Mouse (Mus musculus) E14TG2a.4 (cell line): Measurements from ENCODE around the gene Alpk1.

ENCODE experiments used
- H3K27me3 ChIP-seq: 2 replicates; pipeline ENCODE4 v1.6.1; 2014; ENCODE audit warnings: low read length, control low read depth; ENCODE audit not compliant: insufficient read depth
- H3K36me3 ChIP-seq: 2 replicates; pipeline ENCODE4 v1.6.1; 2014; ENCODE audit warnings: low read length, control low read depth; ENCODE audit not compliant: insufficient read depth
- H3K4me1 ChIP-seq: replicated peaks from 2 replicates; pipeline ENCODE4 v1.6.1; 2014; ENCODE audit warnings: low read depth, low read length, control low read depth
- H3K4me3 ChIP-seq: replicated peaks from 2 replicates; pipeline ENCODE4 v1.5.1; 2014; ENCODE audit warnings: mild to moderate bottlenecking, low read length
- H3K9me3 ChIP-seq: 2 replicates; pipeline ENCODE4 v1.6.1; 2014; ENCODE audit warnings: low read length, control low read depth
- CTCF ChIP-seq: conservative IDR thresholded peaks from 2 replicates; pipeline ENCODE4 v1.5.1; 2014; ENCODE audit warnings: low read length
- NANOG ChIP-seq: IDR thresholded peaks from 2 replicates; pipeline ENCODE4 v1.6.1; 2014; ENCODE audit warnings: borderline replicate concordance, low read length, mixed read lengths
- POU5F1 ChIP-seq: IDR thresholded peaks from 2 replicates; pipeline ENCODE4 v1.6.1; 2014; ENCODE audit warnings: low read length, borderline replicate concordance

Alpk1 gene

DNA sequence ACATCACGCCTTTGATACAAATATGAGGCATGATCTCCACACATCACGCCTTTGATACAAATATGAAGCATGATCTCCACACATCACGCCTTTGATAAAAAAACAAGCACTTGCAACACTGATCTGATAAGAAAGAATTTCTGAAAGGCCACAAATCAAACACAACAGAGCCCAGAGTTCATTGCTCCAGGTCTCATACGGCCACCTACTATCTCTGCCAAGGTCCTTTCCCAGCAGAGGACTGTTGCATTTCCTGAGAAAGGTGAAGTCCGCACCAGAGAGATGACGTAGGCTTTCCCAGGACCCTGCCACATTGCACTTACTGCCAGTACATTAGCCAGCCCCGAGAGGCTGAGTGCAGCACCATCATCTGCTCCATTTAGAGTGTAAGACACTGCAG lies 28.8 kb upstream of the Alpk1 start:
- Histone ChIP-seq H3K27me3 (no peaks in the 10 kb centered on the region), H3K9me3 (no peaks in the 10 kb centered on the region), H3K4me1 (peaks cover 6% of the 10 kb centered on the region), H3K4me3 (no peak overlapping the region), H3K36me3 (peaks cover 72% of the 10 kb centered on the region)
- TF ChIP-seq NANOG (no peak), CTCF (no peak), POU5F1 (no peak)

DNA sequence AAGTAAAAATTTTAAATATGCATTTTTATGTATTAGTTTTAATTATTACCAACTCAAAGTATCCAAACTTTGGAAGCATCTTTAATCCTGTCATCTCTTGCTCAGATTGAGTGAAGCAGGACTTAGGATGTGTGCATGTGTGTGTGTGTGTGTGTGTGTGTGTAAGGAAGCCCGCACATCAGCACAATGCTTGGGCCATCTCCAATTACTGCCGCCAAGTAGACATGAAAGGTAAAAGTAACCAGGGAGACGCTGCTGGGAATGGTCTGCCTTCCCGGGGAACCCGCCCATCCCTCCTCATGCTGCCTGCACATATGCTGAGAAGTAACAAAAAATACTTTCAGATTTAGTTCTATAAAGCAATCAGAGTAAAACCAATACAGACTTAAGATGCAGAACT lies 27.5 kb upstream of the Alpk1 start:
- Histone ChIP-seq H3K9me3 (no peaks in the 10 kb centered on the region), H3K27me3 (no peaks in the 10 kb centered on the region), H3K4me1 (peaks cover 6% of the 10 kb centered on the region), H3K36me3 (peaks cover 61% of the 10 kb centered on the region), H3K4me3 (no peak overlapping the region)
- TF ChIP-seq POU5F1, result no peak
- no peak for TF ChIP-seq CTCF
- TF ChIP-seq NANOG, result no peak

DNA sequence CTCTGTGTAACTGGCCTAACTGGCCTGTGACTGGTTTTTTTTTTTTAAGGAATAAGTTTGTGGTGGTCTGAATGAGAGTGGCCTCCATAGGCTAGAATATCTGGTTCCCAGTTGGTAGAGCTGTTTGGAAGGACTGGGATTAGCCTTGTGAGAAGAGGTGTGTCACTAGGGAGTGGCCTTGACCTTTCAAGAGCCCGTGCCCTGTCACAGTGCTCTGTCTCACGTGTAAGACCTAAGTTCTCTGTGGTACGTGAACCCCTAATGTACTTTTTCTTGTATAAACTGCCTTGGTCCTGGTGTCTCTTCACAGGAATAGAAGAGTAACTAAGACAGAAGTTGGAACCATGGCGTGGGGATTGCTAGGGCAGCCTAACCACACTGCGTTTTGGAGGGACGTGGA lies 25.7 kb upstream of the Alpk1 start:
- TF ChIP-seq CTCF, result no peak
- TF ChIP-seq POU5F1, result no peak
- TF ChIP-seq NANOG, result no peak
- peaks cover 6% of the 10 kb centered on the region for H3K4me1 ChIP-seq
- H3K4me3 ChIP-seq, result no peak overlapping the region
- H3K9me3 ChIP-seq, result no peaks in the 10 kb centered on the region
- H3K27me3 ChIP-seq, result no peaks in the 10 kb centered on the region
- peaks cover 44% of the 10 kb centered on the region for H3K36me3 ChIP-seq

DNA sequence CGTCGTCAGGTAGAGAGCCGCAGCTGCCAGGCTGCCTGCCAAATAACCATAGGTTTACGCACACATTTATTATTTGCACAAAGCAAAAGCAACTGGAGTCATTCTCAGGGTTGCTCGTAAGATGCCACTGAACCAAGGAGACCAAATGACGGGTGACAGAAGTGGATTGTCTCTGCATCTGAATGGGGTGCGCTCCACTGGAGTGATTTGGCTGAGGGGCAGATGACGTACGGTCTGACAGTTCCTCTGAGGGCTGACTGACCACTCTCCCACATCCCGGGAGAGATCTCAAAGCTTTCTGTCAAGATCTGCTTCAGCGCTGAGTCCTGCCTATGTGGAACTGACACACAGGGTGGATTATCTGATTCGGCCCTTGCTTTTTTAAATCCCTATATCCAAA lies 24.7 kb upstream of the Alpk1 start:
- H3K9me3 ChIP-seq, result no peaks in the 10 kb centered on the region
- peaks cover 36% of the 10 kb centered on the region for H3K36me3 ChIP-seq
- no peak overlapping the region for H3K4me3 ChIP-seq
- H3K27me3 ChIP-seq, result no peaks in the 10 kb centered on the region
- TF ChIP-seq NANOG, result no peak
- TF ChIP-seq CTCF, result no peak
- TF ChIP-seq POU5F1, result no peak
- peaks cover 6% of the 10 kb centered on the region for H3K4me1 ChIP-seq

DNA sequence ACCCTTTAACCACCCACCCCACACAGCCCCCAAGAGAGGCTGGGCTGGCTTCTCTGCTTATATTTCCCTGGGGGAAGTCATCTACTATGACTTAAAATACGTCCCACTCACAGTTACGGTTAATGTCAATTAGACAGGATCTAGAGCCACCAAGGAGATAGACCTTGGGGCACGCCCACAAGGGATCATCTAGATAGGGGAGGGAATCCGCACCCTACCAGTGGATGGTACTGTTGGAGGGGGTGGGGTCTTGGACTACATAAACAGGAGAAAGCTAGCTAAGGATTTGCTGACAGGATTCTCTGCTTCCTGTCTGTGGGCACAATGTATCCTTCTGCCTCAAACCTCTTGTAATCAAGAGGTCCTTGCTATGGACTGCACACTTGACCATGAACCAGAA lies 24.1 kb upstream of the Alpk1 start:
- no peak for TF ChIP-seq POU5F1
- TF ChIP-seq NANOG, result no peak
- no peak for TF ChIP-seq CTCF
- no peaks in the 10 kb centered on the region for H3K27me3 ChIP-seq
- H3K4me3 ChIP-seq, result no peak overlapping the region
- H3K36me3 ChIP-seq, result peaks cover 30% of the 10 kb centered on the region
- H3K9me3 ChIP-seq, result no peaks in the 10 kb centered on the region
- peaks cover 6% of the 10 kb centered on the region for H3K4me1 ChIP-seq

DNA sequence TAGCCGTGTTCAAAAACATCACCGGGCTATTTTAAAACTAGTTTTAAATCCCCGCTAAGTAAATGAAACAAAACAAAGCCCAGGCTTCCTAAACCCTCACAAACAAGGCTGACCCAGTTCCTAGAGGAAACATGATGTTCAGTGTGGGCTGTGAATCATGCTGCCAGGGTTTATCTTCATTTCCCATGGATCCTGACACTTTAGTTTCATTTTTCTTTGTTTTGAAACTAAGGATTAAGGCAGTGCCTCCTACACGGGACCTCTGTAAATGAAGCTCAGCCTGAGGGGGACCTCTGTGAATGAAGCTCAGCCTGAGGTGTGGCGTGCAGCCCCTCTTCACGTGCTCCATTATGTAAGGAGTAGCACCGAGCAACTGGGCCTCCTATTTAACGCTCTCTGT lies 22.5 kb upstream of the Alpk1 start:
- Histone ChIP-seq H3K36me3 (peaks cover 14% of the 10 kb centered on the region), H3K27me3 (no peaks in the 10 kb centered on the region), H3K4me3 (no peak overlapping the region), H3K4me1 (peaks cover 6% of the 10 kb centered on the region), H3K9me3 (no peaks in the 10 kb centered on the region)
- TF ChIP-seq NANOG, result no peak
- TF ChIP-seq CTCF, result no peak
- TF ChIP-seq POU5F1, result no peak

DNA sequence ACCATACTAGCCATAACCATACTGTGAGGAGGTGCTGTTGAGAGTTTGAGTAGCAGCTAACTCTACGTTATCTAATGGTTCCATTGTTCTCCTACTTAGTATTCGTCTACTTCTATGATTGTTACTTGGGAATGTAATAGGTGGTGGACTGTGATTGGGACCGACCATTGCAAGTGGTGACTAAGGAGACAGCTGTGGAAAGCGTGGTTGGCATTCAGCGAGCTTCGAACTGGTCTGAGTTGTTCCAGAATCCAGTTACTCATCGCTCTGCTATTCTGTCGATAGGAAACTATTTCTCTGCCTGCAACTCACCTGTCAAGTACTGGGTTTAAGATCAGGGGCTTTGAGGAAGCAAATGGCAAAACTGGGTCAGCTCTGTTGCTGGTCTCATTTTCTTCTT lies 20.8 kb upstream of the Alpk1 start:
- H3K9me3 ChIP-seq, result no peaks in the 10 kb centered on the region
- H3K27me3 ChIP-seq, result no peaks in the 10 kb centered on the region
- TF ChIP-seq POU5F1 (no peak), NANOG (no peak), CTCF (no peak)

DNA sequence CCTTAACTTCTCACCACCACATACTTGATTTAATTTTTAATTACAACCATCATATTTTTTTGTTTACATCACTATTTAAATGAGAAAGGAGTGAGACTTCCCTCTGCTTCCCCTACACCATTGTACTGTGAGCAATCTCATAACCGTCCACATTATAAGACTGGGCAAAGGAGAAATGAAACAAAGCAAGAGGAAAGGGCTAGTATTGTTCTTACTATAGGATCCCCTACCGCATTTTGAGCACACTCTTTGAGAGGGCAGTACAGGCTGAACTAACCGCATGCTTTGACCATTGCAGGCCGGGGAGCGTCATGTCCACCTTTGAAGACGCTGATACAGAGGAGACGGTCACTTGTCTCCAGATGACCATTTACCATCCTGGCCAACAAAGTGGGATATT lies 15.9 kb upstream of the Alpk1 start:
- no peaks in the 10 kb centered on the region for H3K9me3 ChIP-seq
- H3K4me1 ChIP-seq, result no peaks in the 10 kb centered on the region; the same call in 1 of the 2 replicates
- TF ChIP-seq POU5F1 (no peak), CTCF (no peak), NANOG (no peak)
- no peak overlapping the region for H3K4me3 ChIP-seq
- H3K36me3 ChIP-seq, result no peaks in the 10 kb centered on the region
- H3K27me3 ChIP-seq, result peaks cover 8% of the 10 kb centered on the region

More for the DNA sequence above, 20.8 kb upstream of the Alpk1 start:
- H3K36me3 ChIP-seq, result peaks cover 2% of the 10 kb centered on the region; the same call in 1 of the 2 replicates
- H3K4me3 ChIP-seq, result no peak overlapping the region
- H3K4me1 ChIP-seq, result peaks cover 4% of the 10 kb centered on the region

DNA sequence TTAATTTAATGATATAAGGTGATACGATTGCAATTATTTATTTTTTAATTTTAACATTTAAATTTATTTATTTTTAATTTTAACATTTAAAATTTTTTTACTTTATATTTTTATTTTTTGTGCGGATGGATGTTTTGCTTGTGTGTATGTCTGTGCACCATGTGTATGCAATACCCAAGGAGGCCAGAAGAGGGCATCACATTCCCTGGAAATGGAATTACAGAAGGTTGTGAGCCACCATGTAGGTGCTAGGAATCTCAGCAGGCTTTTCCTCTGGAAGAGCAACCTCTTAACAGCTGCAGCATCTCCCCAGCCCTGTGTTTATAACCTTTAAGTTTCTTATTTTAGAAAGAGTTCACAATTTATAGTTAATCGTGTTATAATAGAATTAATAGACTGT lies 15.4 kb upstream of the Alpk1 start:
- H3K4me3 ChIP-seq, result no peak overlapping the region
- H3K36me3 ChIP-seq, result no peaks in the 10 kb centered on the region
- H3K4me1 ChIP-seq, result no peaks in the 10 kb centered on the region; the same call in 1 of the 2 replicates
- H3K27me3 ChIP-seq, result peaks cover 13% of the 10 kb centered on the region
- H3K9me3 ChIP-seq, result no peaks in the 10 kb centered on the region
- no peak for TF ChIP-seq POU5F1
- TF ChIP-seq CTCF, result peak; percentile 15; the same call in 1 of the 2 replicates
- no peak for TF ChIP-seq NANOG

DNA sequence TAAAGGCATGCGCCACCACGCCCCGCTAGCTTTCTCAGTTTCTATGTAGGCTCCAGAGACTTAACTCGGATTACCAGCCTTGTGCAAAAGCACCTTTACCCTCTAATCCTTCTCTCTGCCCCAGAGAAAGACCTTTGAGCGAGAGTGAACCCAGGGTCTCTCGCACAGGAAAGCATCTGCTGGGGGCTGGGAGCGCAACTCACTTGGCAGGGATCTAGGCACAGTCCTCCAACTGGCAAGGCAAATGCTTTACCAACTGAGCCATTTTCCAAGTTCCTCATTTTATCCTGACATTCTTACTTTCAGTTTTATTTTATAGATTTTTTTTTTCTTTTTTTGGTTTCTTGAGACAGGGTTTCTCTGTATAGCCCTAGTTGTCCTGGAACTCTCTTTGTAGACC lies 12.7 kb upstream of the Alpk1 start:
- H3K9me3 ChIP-seq, result no peaks in the 10 kb centered on the region
- TF ChIP-seq POU5F1 (no peak), CTCF (no peak), NANOG (no peak)
- peaks cover 40% of the 10 kb centered on the region for H3K27me3 ChIP-seq

More for the DNA sequence above, 12.7 kb upstream of the Alpk1 start:
- Histone ChIP-seq H3K4me3 (no peak overlapping the region), H3K36me3 (no peaks in the 10 kb centered on the region), H3K4me1 (no peaks in the 10 kb centered on the region; the same call in 1 of the 2 replicates)
